Mouse (Mus musculus) brain, embryonic 14.5 days (tissue): Measurements from ENCODE around the gene Olfr120. TPM values are rescaled to one million over a fixed set of nuclear protein-coding genes. Genes with fewer than 3 reads are reported as not detected.
"Not testable (repeated sequence)": the region's sequence is repeated elsewhere in the genome, so short reads cannot be mapped to it uniquely, and the experiment has no call there.

Experiments used
- DNase-seq: peaks from one replicate; pipeline ENCODE4 v3.0.0-alpha.2; 2011; ENCODE audit warnings: low read depth
- CTCF ChIP-seq: fragments of 200-500 bp; IDR thresholded peaks from 2 replicates; pipeline ENCODE4 v1.5.1; 2012; ENCODE audit warnings: inconsistent platforms, mild to moderate bottlenecking, moderate library complexity, borderline replicate concordance; ENCODE audit not compliant: insufficient read depth, insufficient read length; ENCODE audit errors: extremely low read depth
- POLR2A ChIP-seq: fragments of 200-500 bp; IDR thresholded peaks from 2 replicates; pipeline ENCODE4 v1.6.1; 2012; ENCODE audit warnings: mild to moderate bottlenecking, inconsistent platforms, borderline replicate concordance; ENCODE audit not compliant: poor library complexity, insufficient read depth, insufficient read length, severe bottlenecking; ENCODE audit errors: extremely low read depth
- polyA plus RNA-seq: library from polyadenylated mRNA; depleted of rRNA; stranded (reverse); fragments of >200 nt; gene quantifications from 2 replicates; pipeline ENCODE4 v1.2.3, GENCODE M21; 2012; rRNA removed

Gene Olfr120
- polyA plus RNA-seq: not detected in 2 replicates

DNA sequence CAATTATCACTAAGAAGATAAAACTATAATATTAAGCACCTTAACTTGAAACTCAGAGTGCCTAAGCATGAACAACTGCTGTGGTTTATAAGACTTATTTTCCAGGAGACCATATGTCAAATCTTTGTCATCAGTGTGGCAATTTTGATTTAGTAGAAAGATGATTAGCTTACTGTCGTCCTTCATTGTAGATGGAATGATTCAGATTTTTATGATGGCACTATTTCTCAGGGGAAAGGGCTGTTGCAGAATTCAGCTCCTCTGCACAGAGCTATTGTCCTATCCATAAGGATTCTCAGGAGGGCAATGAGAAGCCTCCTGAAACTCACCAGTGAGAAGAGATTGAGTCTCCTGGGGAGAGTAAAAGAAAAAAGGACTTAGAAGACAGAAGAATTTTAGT lies at the start of gene Olfr120:
Gene Olfr120, plus strand, starts transcription at position 301 of the 400 bp plus-strand sequence.
- DNase-seq: no peak

DNA sequence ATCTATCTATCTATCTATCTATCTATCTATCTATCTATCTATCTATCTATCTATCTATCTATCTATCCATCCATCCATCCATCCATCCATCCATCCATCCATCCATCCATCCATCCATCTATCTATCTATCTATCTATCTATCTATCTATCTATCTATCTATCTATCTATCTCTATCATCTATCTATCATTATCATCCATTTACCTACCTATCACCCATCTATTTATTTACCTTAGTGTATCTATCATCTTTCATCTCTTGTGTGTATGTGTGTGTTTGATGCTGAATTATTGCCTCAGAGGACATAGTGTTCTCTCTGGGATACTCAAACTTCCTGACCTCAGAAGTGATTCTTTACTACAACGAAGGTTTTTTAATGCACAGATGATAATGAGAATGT lies 25.3 kb upstream of the Olfr120 start, which contains the start of gene Olfr119:
Gene Olfr119, plus strand, starts transcription at position 301 of the 400 bp plus-strand sequence.
- DNase-seq: not testable (repeated sequence)

More for the DNA sequence above, at the start of gene Olfr120:
- no peak for TF ChIP-seq POLR2A
- TF ChIP-seq CTCF: no peak

DNA sequence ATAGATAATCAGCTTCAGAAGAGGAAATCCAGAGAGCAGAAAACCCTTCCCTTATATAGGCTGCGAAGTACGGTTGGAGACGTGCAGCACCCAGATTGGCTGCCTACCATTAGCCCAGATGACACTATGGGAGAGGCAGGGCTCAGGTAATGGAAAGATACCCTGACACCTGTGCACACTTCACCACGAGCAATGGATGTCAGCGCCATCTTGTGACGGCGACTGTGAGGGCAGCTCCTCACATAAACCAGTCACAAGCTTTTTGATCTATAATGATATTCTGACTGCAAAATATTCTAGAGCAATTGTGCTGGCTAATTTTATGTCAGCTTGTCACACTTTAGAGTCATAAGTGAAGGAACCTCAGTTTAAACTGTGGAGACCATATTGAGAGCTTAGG lies 16.5 kb downstream of the Olfr120 start:
- DNase-seq: no peak
- TF ChIP-seq CTCF: no peak
- no peak for TF ChIP-seq POLR2A

DNA sequence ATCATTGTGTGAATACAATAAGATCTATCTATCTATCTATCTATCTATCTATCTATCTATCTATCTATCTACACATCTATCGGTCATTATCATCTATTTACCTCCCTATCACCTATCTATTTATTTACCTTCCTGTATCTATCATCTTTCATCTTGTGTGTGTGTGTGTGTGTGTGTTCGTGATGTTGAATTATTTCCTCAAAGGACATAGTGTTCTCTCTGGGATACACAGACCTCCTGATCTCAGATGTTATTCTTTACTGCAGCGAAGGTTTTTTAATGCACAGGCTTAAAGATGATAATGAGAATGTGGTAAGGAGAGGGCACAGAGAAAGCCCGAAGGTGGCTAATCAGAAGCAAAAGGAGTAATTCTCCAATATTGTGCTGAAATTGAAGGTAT lies 46.7 kb downstream of the Olfr120 start, which contains the start of gene Olfr122:
Gene Olfr122, plus strand, starts transcription at position 301 of the 400 bp plus-strand sequence.
- no peak for DNase-seq
- TF ChIP-seq POLR2A: no peak
- no peak for TF ChIP-seq CTCF

Other genes starting within 250 kb of the Olfr120 start
- gene H2-M2, start 238.3 kb upstream of the Olfr120 start, polyA plus RNA-seq: not detected in 2 replicates
- not detected in 2 replicates for gene Olfr110, start 229.3 kb upstream of the Olfr120 start, polyA plus RNA-seq
- gene Olfr111, start 213.8 kb upstream of the Olfr120 start, polyA plus RNA-seq: 0.04 and 0.08 TPM in 2 replicates
- not detected in 2 replicates for gene Olfr112, start 152.4 kb upstream of the Olfr120 start, polyA plus RNA-seq
- not detected in 2 replicates for gene Olfr113, start 144.1 kb upstream of the Olfr120 start, polyA plus RNA-seq
- gene Olfr114, start 129.1 kb upstream of the Olfr120 start, polyA plus RNA-seq: not detected in 2 replicates
- gene Olfr115, start 94.7 kb upstream of the Olfr120 start, polyA plus RNA-seq: not detected in 2 replicates
- not detected in 2 replicates for gene Olfr116, start 94.6 kb upstream of the Olfr120 start, polyA plus RNA-seq
- not detected in 2 replicates for gene Olfr117, start 58.0 kb upstream of the Olfr120 start, polyA plus RNA-seq
- not detected in 2 replicates for gene Olfr118, start 54.8 kb upstream of the Olfr120 start, polyA plus RNA-seq
- not detected in 2 replicates for gene Olfr119, start 25.2 kb upstream of the Olfr120 start, polyA plus RNA-seq
- gene Olfr121, start 27.0 kb downstream of the Olfr120 start, polyA plus RNA-seq: not detected in 2 replicates
- not detected in 2 replicates for gene Olfr122, start 46.8 kb downstream of the Olfr120 start, polyA plus RNA-seq
- gene Olfr123, start 71.7 kb downstream of the Olfr120 start, polyA plus RNA-seq: not detected in 2 replicates
- not detected in 2 replicates for gene Olfr124, start 78.1 kb downstream of the Olfr120 start, polyA plus RNA-seq
- not detected in 2 replicates for gene Olfr125, start 111.1 kb downstream of the Olfr120 start, polyA plus RNA-seq
- gene Olfr126, start 125.7 kb downstream of the Olfr120 start, polyA plus RNA-seq: not detected in 2 replicates
- not detected in 2 replicates for gene Olfr127, start 178.6 kb downstream of the Olfr120 start, polyA plus RNA-seq
- gene Olfr128, start 198.7 kb downstream of the Olfr120 start, polyA plus RNA-seq: not detected in 2 replicates
- not detected in 2 replicates for gene Olfr761, start 231.3 kb downstream of the Olfr120 start, polyA plus RNA-seq